Mouse (Mus musculus): ENCODE data around the gene Ccer2.

Ccer2 gene

GRCm38 (mm10) chr7:28756079-28756478, at the start of gene Ccer2:
Gene Ccer2, plus strand, starts transcription at chr7:28756174.
- no peak for DNase-seq

GRCm38 (mm10) chr7:28709454-28709853, 46.5 kb upstream of the Ccer2 start:
- DNase-seq: no peak

- DNase-seq: no peak
Measured at GRCm38 (mm10) chr7:28710962-28711361, 45.0 kb upstream of the Ccer2 start.

- no peak for DNase-seq
Measured at GRCm38 (mm10) chr7:28714667-28715066, 41.3 kb upstream of the Ccer2 start.

GRCm38 (mm10) chr7:28715598-28715997, 40.4 kb upstream of the Ccer2 start:
- DNase-seq: no peak

GRCm38 (mm10) chr7:28716590-28717281, 39.2 kb upstream of the Ccer2 start, which contains the start of gene Fbxo17:
Gene Fbxo17, plus strand, starts transcription at chr7:28716804.
- DNase-seq: peak; percentile 36

GRCm38 (mm10) chr7:28717726-28718125, 38.2 kb upstream of the Ccer2 start:
- no peak for DNase-seq

- no peak for DNase-seq
Measured at GRCm38 (mm10) chr7:28719159-28719558, 36.8 kb upstream of the Ccer2 start.

- DNase-seq: no peak
Measured at GRCm38 (mm10) chr7:28719650-28720049, 36.3 kb upstream of the Ccer2 start.

- DNase-seq: no peak
Measured at GRCm38 (mm10) chr7:28720753-28721537, 35.0 kb upstream of the Ccer2 start.

- DNase-seq: no peak
Measured at GRCm38 (mm10) chr7:28722079-28722478, 33.9 kb upstream of the Ccer2 start.

GRCm38 (mm10) chr7:28724613-28725012, 31.4 kb upstream of the Ccer2 start:
- DNase-seq: no peak

GRCm38 (mm10) chr7:28726600-28726999, 29.4 kb upstream of the Ccer2 start:
- DNase-seq: peak; percentile 86

GRCm38 (mm10) chr7:28727649-28728340, 28.2 kb upstream of the Ccer2 start:
- DNase-seq: no peak

GRCm38 (mm10) chr7:28732341-28733142, 23.4 kb upstream of the Ccer2 start:
- no peak for DNase-seq

- DNase-seq: no peak
Measured at GRCm38 (mm10) chr7:28733211-28733610, 22.8 kb upstream of the Ccer2 start.

GRCm38 (mm10) chr7:28735701-28736100, 20.3 kb upstream of the Ccer2 start:
- DNase-seq: no peak

- DNase-seq: no peak
Measured at GRCm38 (mm10) chr7:28739829-28740228, 16.1 kb upstream of the Ccer2 start.

- DNase-seq: no peak
Measured at GRCm38 (mm10) chr7:28740949-28741348, 15.0 kb upstream of the Ccer2 start.

GRCm38 (mm10) chr7:28741368-28741708, 14.6 kb upstream of the Ccer2 start:
- DNase-seq: no peak

- peak; percentile 94 for DNase-seq
Measured at GRCm38 (mm10) chr7:28741709-28742438, 14.1 kb upstream of the Ccer2 start, which contains the start of the genes Mrps12 and Sars2. Gene Mrps12, minus strand, starts transcription at chr7:28741820. Gene Sars2, plus strand, starts transcription at chr7:28741992.

- no peak for DNase-seq
Measured at GRCm38 (mm10) chr7:28749935-28750334, 6.0 kb upstream of the Ccer2 start.
